Mouse (Mus musculus) liver, embryonic 11.5 days (tissue): ENCODE measurements around the gene 4930442H23Rik. TPM values are rescaled to one million over a fixed set of nuclear protein-coding genes. Genes with fewer than 3 reads are reported as not detected.
"Not testable (repeated sequence)": the region's sequence is repeated elsewhere in the genome, so short reads cannot be mapped to it uniquely, and the experiment has no call there.

Experiments used
- ATAC-seq: fragments of 200-750 bp; cut with Nextera tagmentation; replicated peaks from 2 replicates; pipeline ENCODE4 v1.8.0; 2017; ENCODE audit warnings: moderate number of reproducible peaks, mild to moderate bottlenecking, moderate TSS enrichment, moderate library complexity; ENCODE audit not compliant: low FRiP score
- DNase-seq: peaks from one replicate; pipeline ENCODE4 v3.0.0-alpha.2; 2017; ENCODE audit warnings: low spot score
- H3K27ac ChIP-seq: fragments of 300-500 bp; sonication (generic); 2 replicates; pipeline ENCODE4 v1.5.1; 2014; ENCODE audit warnings: mild to moderate bottlenecking, low read depth, low read length, control low read depth
- H3K27me3 ChIP-seq: fragments of 300-500 bp; sonication (generic); replicated peaks from 2 replicates; pipeline ENCODE4 v1.6.1; 2014; ENCODE audit warnings: low read length, mixed read lengths; ENCODE audit not compliant: control insufficient read depth, insufficient read depth
- H3K36me3 ChIP-seq: fragments of 300-500 bp; sonication (generic); 2 replicates; pipeline ENCODE4 v1.6.1; 2014; ENCODE audit warnings: mild to moderate bottlenecking, low read length, moderate library complexity, mixed read lengths; ENCODE audit not compliant: control insufficient read depth, insufficient read depth
- H3K4me1 ChIP-seq: fragments of 300-500 bp; sonication (generic); replicated peaks from 2 replicates; pipeline ENCODE4 v1.6.1; 2014; ENCODE audit warnings: low read length, mixed read lengths; ENCODE audit not compliant: control insufficient read depth, insufficient read depth
- H3K4me2 ChIP-seq: fragments of 300-500 bp; sonication (generic); 2 replicates; pipeline ENCODE4 v1.6.1; 2014; ENCODE audit warnings: mild to moderate bottlenecking, control low read depth, moderate library complexity
- H3K4me3 ChIP-seq: fragments of 300-500 bp; sonication (generic); 2 replicates; pipeline ENCODE4 v1.5.1; 2014; ENCODE audit warnings: low read depth, low read length, control low read depth
- H3K9ac ChIP-seq: fragments of 300-500 bp; sonication (generic); 2 replicates; pipeline ENCODE4 v1.6.1; 2014; ENCODE audit warnings: low read depth, low read length, control low read depth
- H3K9me3 ChIP-seq: fragments of 300-500 bp; sonication (generic); 2 replicates; pipeline ENCODE4 v1.6.1; 2016; ENCODE audit warnings: low read length, inconsistent platforms, mixed read lengths; ENCODE audit not compliant: control insufficient read depth
- WGBS: fragments of 180-500 bp; shearing (Covaris S2); extraction: QIAGEN DNeasy Blood & Tissue Kit; methylation state at CpG from one replicate; pipeline ENCODE4 v1.1.7; 2014; 5-methylcytosine and 5-hydroxymethylcytosine counted together
- polyA plus RNA-seq: library from polyadenylated mRNA; unstranded; fragments of >200 nt; fragmentation: Nextera tagmentation; extraction: Ambion mirVana; gene quantifications from 2 replicates; pipeline ENCODE4 v1.2.1, GENCODE M21; 2014

The 4930442H23Rik gene
- polyA plus RNA-seq, 1 experiment from 2014 or later: not detected

DNA sequence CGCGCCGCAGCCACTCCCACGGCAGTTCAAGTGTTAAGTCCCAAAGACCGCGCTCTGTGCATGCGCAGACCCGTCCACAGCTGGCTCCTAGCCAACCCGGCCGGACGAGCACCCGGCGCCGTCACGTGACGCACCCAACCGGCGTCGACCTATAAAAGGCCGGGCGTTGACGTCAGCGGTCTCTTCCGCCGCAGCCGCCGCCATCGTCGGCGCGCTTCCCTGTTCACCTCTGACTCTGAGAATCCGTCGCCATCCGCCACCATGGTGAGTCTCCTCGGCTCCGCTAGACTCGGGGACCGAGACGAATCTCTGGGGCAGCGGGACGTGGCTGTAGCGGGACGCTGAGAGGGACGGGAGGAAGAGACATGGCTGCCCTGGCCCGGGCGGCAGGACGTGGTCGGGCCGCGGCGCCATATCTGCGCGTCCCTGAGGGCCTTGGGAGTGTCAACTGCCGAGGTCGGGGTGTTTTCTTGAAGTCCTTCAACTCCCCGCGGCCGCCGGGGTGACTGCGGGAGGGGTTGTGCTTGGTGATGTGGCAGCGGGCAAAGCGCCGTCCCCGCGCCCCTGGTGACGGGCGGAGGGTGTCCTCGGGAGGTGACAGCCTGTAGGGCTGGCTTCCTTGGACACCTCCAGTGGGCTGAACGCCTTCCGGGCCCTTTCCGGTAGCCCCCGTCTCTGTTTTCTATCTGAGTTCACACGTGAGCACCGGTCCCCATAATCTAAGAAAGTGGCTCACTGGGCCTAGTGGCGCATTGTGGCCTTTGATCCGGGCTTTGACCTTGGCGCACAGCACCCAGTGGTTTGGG lies 7.0 kb downstream of the 4930442H23Rik start, which contains the start of gene Eef2:
TSS of gene Eef2 (plus strand) at position 166 of the 806 bp plus-strand sequence.
- Histone ChIP-seq H3K9ac (peak within 1 kb of the TSS; percentile 100), H3K27me3 (no peaks in the 10 kb centered on the region), H3K9me3 (no peaks in the 10 kb centered on the region), H3K27ac (peak within 1 kb of the TSS; percentile 92), H3K4me3 (peak within 1 kb of the TSS; percentile 100), H3K36me3 (peaks cover 45% of the 10 kb centered on the region), H3K4me1 (peaks cover 41% of the 10 kb centered on the region), H3K4me2 (peak within 1 kb of the TSS; percentile 99)
- peak; percentile 96 for DNase-seq
- WGBS: under 1% methylated on average over 77 of the region's 77 CpGs
- ATAC-seq: peak; percentile 77

DNA sequence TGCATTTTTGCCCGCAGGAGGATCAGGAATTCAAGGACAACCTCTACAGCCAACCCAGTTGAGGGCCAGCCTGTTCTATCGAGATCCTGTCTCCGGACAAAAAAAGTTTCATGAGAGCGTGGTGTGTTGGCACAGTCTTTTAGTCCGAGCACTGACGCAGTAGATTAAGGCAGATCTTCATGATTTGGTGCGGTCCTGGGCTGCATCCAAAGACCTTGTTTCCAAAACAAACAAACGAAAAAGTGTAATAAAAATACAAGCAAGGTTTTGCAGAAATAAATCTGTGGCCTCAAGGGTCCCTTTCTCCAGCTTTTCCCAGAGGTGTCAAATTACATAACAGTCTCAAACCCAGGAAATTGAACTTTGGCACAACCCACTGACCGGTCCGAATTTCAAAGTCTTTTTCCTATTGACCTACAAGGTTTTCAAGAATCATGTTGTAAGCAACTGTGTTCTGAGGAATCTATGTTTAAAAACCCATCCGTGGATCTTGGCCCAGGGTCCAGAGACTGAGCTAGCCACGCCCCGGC lies 7.6 kb downstream of the 4930442H23Rik start:
- ATAC-seq (peak; percentile 1; the same call in 1 of the 2 replicates), DNase-seq (no peak)
- Histone ChIP-seq H3K4me3 (peak overlapping the region; percentile 100), H3K36me3 (peaks cover 39% of the 10 kb centered on the region), H3K9me3 (no peaks in the 10 kb centered on the region), H3K4me2 (peak overlapping the region; percentile 99), H3K4me1 (peaks cover 41% of the 10 kb centered on the region), H3K27me3 (no peaks in the 10 kb centered on the region), H3K9ac (peak overlapping the region; percentile 53), H3K27ac (peak overlapping the region; percentile 92)
- 11% methylated on average over 13 of the region's 13 CpGs for WGBS

- not testable (repeated sequence) for ATAC-seq, H3K9me3 ChIP-seq, H3K9ac ChIP-seq, H3K27me3 ChIP-seq, DNase-seq
- Histone ChIP-seq H3K36me3 (peaks cover 32% of the 10 kb centered on the region), H3K27ac (peak overlapping the region; percentile 92; the same call in 1 of the 2 replicates), H3K4me3 (peak overlapping the region; percentile 41; the same call in 1 of the 2 replicates), H3K4me1 (peaks cover 39% of the 10 kb centered on the region), H3K4me2 (peak overlapping the region; percentile 99)
- 9% methylated on average over 4 of the region's 4 CpGs for WGBS
Measured at GRCm38 (mm10) chr10:81175345-81175701, 8.3 kb downstream of the 4930442H23Rik start.

GRCm38 (mm10) chr10:81174617-81175344 lies 8.9 kb downstream of the 4930442H23Rik start:
- DNase-seq (peak; percentile 85), ATAC-seq (peak; percentile 32; the same call in 1 of the 2 replicates)
- H3K27me3 ChIP-seq: no peaks in the 10 kb centered on the region
- H3K4me3 ChIP-seq: peak overlapping the region; percentile 41
- peaks cover 37% of the 10 kb centered on the region for H3K4me1 ChIP-seq
- peak overlapping the region; percentile 99 for H3K4me2 ChIP-seq
- H3K9ac ChIP-seq: 0 out of 2 replicates have a peak overlapping the region, but pooled peaks have one; percentile 17
- H3K36me3 ChIP-seq: peaks cover 26% of the 10 kb centered on the region
- peak overlapping the region; percentile 92; the same call in 1 of the 2 replicates for H3K27ac ChIP-seq
- no peaks in the 10 kb centered on the region for H3K9me3 ChIP-seq
- WGBS: 7% methylated on average over 29 of the region's 29 CpGs

DNA sequence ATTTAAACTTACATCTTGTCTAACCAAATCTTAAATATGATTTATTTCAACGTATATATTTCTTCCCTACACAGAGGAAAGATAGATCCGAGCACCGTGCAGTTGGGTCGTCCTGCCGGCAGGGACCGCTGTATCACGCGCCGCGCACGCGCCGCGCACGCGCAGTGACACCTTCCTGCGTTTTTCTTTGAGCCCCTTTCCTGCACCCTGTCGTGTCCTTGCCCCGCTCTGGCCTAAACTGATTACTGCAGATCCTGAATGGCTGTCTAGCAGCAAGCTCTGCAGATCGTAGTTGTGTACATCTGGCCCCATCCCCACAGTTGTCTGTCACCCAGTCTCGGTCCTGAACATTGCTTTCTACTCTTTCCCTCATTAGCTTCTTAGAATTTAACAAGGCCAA lies 10.5 kb downstream of the 4930442H23Rik start:
- Histone ChIP-seq H3K27me3 (no peaks in the 10 kb centered on the region), H3K9me3 (no peaks in the 10 kb centered on the region), H3K36me3 (peaks cover 10% of the 10 kb centered on the region), H3K9ac (peak overlapping the region; percentile 60), H3K27ac (peak overlapping the region; percentile 90), H3K4me1 (peaks cover 30% of the 10 kb centered on the region), H3K4me2 (peak overlapping the region; percentile 54), H3K4me3 (no peak overlapping the region; the same call in 1 of the 2 replicates)
- peak; percentile 82 for DNase-seq
- WGBS: 4% methylated on average over 21 of the region's 21 CpGs
- peak; percentile 15; the same call in 1 of the 2 replicates for ATAC-seq

DNA sequence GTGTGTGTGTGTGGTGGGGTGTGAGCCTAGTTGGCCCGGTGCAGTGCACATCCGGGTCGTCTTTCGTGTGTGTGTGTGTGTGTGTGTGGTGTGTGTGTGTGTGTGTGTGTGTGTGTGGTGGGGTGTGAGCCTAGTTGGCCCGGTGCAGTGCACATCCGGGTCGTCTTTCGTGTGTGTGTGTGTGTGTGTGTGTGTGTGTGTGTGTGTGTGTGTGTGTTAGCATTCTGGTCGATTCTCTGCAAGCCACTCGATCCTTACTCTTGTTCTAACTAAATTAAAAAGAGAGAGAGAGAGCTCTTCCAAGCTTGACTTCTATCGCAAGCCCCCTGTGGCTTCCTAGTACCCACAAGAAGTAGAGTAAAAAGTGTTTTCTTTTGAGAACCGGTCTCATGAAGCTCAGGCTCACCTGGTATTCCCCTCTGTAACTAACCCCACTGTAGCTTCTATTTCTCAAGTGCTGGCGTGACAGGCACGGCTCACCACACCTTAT lies 14.2 kb downstream of the 4930442H23Rik start:
- DNase-seq, H3K36me3 ChIP-seq, H3K9ac ChIP-seq, H3K9me3 ChIP-seq, ATAC-seq, H3K27me3 ChIP-seq: not testable (repeated sequence)
- Histone ChIP-seq H3K4me3 (peak overlapping the region; percentile 13; the same call in 1 of the 2 replicates), H3K4me1 (peaks cover 22% of the 10 kb centered on the region), H3K27ac (peak overlapping the region; percentile 6; the same call in 1 of the 2 replicates), H3K4me2 (peak overlapping the region; percentile 38)
- 29% methylated on average over 14 of the region's 14 CpGs for WGBS

GRCm38 (mm10) chr10:81168521-81169244 lies 15.0 kb downstream of the 4930442H23Rik start:
- H3K9me3 ChIP-seq: no peaks in the 10 kb centered on the region
- peaks cover 21% of the 10 kb centered on the region for H3K4me1 ChIP-seq
- 3% methylated on average over 29 of the region's 29 CpGs for WGBS
- DNase-seq: peak; percentile 83
- H3K27me3 ChIP-seq: no peaks in the 10 kb centered on the region
- H3K27ac ChIP-seq: peak overlapping the region; percentile 96
- H3K9ac ChIP-seq: peak overlapping the region; percentile 68
- peaks cover 6% of the 10 kb centered on the region for H3K36me3 ChIP-seq
- peak overlapping the region; percentile 92 for H3K4me3 ChIP-seq
- H3K4me2 ChIP-seq: peak overlapping the region; percentile 93
- peak; percentile 73 for ATAC-seq

DNA sequence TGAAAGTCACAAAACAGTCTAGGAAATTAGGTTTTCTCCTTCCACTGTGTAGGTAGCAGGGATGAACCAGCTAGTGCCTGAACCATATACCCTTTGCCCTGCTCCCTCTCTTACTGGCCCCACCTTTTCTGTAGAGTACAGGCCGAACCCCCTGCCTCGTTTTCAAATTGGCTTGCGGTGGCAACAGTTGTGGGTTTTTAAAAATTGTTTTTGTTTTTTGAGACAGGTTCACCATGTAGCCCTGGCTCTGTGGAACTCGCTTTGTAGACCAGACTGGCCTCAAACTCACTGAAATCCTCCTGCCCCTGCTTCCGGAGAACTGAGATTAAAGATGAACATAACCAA lies 15.6 kb downstream of the 4930442H23Rik start:
- peaks cover 15% of the 10 kb centered on the region for H3K4me1 ChIP-seq
- WGBS: 9% methylated on average over 5 of the region's 5 CpGs
- ATAC-seq: peak; percentile 60

More for the DNA sequence above, 15.6 kb downstream of the 4930442H23Rik start:
- Histone ChIP-seq H3K9ac (peak overlapping the region; percentile 68), H3K4me3 (peak overlapping the region; percentile 92), H3K36me3 (peaks cover 10% of the 10 kb centered on the region), H3K9me3 (no peaks in the 10 kb centered on the region), H3K27ac (peak overlapping the region; percentile 96), H3K4me2 (peak overlapping the region; percentile 93), H3K27me3 (no peaks in the 10 kb centered on the region)
- DNase-seq: peak; percentile 51
